Mouse (Mus musculus) heart, embryonic 13.5 days (tissue): ENCODE measurements at regions not wholly inside any gene's neighbourhood (a gene's known extent, or its start where the extent isn't known, plus 50 kb on each side); places are given as distances from the start of the nearest gene placed in this dataset.

Source experiments
- ATAC-seq: fragments of 200-750 bp; cut with Nextera tagmentation; 2 replicates; pipeline ENCODE4 v1.8.0; 2017; ENCODE audit warnings: moderate TSS enrichment; ENCODE audit not compliant: insufficient number of reproducible peaks, low FRiP score, low TSS enrichment; ENCODE audit errors: extremely low read depth
- H3K27ac ChIP-seq: fragments of 300-500 bp; sonication (generic); replicated peaks from 2 replicates; pipeline ENCODE4 v1.5.1; 2015; ENCODE audit warnings: moderate library complexity, mild to moderate bottlenecking, inconsistent platforms
- H3K27me3 ChIP-seq: fragments of 300-500 bp; sonication (generic); replicated peaks from 2 replicates; pipeline ENCODE4 v1.6.1; 2015; ENCODE audit warnings: mild to moderate bottlenecking, inconsistent platforms
- H3K36me3 ChIP-seq: fragments of 300-500 bp; sonication (generic); 2 replicates; pipeline ENCODE4 v1.6.1; 2015; ENCODE audit warnings: mild to moderate bottlenecking, inconsistent platforms
- H3K4me1 ChIP-seq: fragments of 300-500 bp; sonication (generic); 2 replicates; pipeline ENCODE4 v1.6.1; 2015; ENCODE audit warnings: inconsistent platforms
- H3K4me2 ChIP-seq: fragments of 300-500 bp; sonication (generic); 2 replicates; pipeline ENCODE4 v1.6.1; 2015; ENCODE audit warnings: inconsistent platforms, mild to moderate bottlenecking, moderate library complexity
- H3K4me3 ChIP-seq: fragments of 300-500 bp; sonication (generic); 2 replicates; pipeline ENCODE4 v1.5.1; 2015; ENCODE audit warnings: moderate library complexity, mild to moderate bottlenecking, inconsistent platforms
- H3K9ac ChIP-seq: fragments of 300-500 bp; sonication (generic); 2 replicates; pipeline ENCODE4 v1.6.1; 2015; ENCODE audit warnings: inconsistent platforms, mild to moderate bottlenecking, moderate library complexity
- H3K9me3 ChIP-seq: fragments of 300-500 bp; sonication (generic); 2 replicates; pipeline ENCODE4 v1.6.1; 2016; ENCODE audit warnings: inconsistent platforms
- WGBS: fragments of 180-500 bp; shearing (Covaris S2); methylation state at CpG from one replicate; pipeline ENCODE4 v1.1.7; 2015; ENCODE audit warnings: mixed read lengths; 5-methylcytosine and 5-hydroxymethylcytosine counted together

- 69% methylated on average over 5 of the region's 5 CpGs for WGBS
- Histone ChIP-seq H3K36me3 (no peaks in the 10 kb centered on the region), H3K27ac (no peak overlapping the region), H3K4me3 (no peak overlapping the region), H3K27me3 (no peaks in the 10 kb centered on the region), H3K4me1 (no peaks in the 10 kb centered on the region), H3K9me3 (no peaks in the 10 kb centered on the region), H3K4me2 (no peak overlapping the region), H3K9ac (no peak overlapping the region)
- ATAC-seq = no peak
Measured at GRCm38 (mm10) chr12:90876230-90877005, 138.2 kb upstream of the Dio2 start.

- no peak overlapping the region for H3K9ac ChIP-seq
- no peak overlapping the region for H3K4me2 ChIP-seq
- no peak overlapping the region for H3K4me3 ChIP-seq
- no peak overlapping the region for H3K27ac ChIP-seq
- H3K4me1 ChIP-seq = no peaks in the 10 kb centered on the region
- no peaks in the 10 kb centered on the region for H3K9me3 ChIP-seq
- no peak for ATAC-seq
- 83% methylated on average over 3 of the region's 3 CpGs for WGBS
- no peaks in the 10 kb centered on the region for H3K27me3 ChIP-seq
- H3K36me3 ChIP-seq = no peaks in the 10 kb centered on the region
Measured at GRCm38 (mm10) chr12:90874840-90875239, 136.6 kb upstream of the Dio2 start.

GRCm38 (mm10) chr12:90873959-90874358, 135.7 kb upstream of the Dio2 start:
- WGBS = 78% methylated on average over 3 of the region's 3 CpGs
- H3K27ac ChIP-seq = no peak overlapping the region

GRCm38 (mm10) chr12:90866597-90866996, 128.4 kb upstream of the Dio2 start:
- H3K4me3 ChIP-seq = no peak overlapping the region
- H3K27me3 ChIP-seq = no peaks in the 10 kb centered on the region
- 74% methylated on average over 4 of the region's 4 CpGs for WGBS
- ATAC-seq = no peak
- H3K36me3 ChIP-seq = no peaks in the 10 kb centered on the region
- H3K9me3 ChIP-seq = no peaks in the 10 kb centered on the region
- no peak overlapping the region for H3K27ac ChIP-seq
- no peak overlapping the region for H3K4me2 ChIP-seq
- no peaks in the 10 kb centered on the region for H3K4me1 ChIP-seq
- H3K9ac ChIP-seq = no peak overlapping the region

More at GRCm38 (mm10) chr12:90873959-90874358, 135.7 kb upstream of the Dio2 start:
- H3K9me3 ChIP-seq = no peaks in the 10 kb centered on the region
- no peak for ATAC-seq
- H3K4me3 ChIP-seq = no peak overlapping the region
- H3K9ac ChIP-seq = no peak overlapping the region
- no peaks in the 10 kb centered on the region for H3K4me1 ChIP-seq
- H3K4me2 ChIP-seq = no peak overlapping the region
- H3K27me3 ChIP-seq = no peaks in the 10 kb centered on the region
- no peaks in the 10 kb centered on the region for H3K36me3 ChIP-seq

GRCm38 (mm10) chr12:90862632-90863031, 124.4 kb upstream of the Dio2 start:
- Histone ChIP-seq H3K4me2 (no peak overlapping the region), H3K4me3 (no peak overlapping the region), H3K9me3 (no peaks in the 10 kb centered on the region), H3K4me1 (no peaks in the 10 kb centered on the region), H3K27ac (no peak overlapping the region), H3K36me3 (no peaks in the 10 kb centered on the region), H3K27me3 (no peaks in the 10 kb centered on the region), H3K9ac (no peak overlapping the region)
- no peak for ATAC-seq
- 87% methylated on average over 3 of the region's 3 CpGs for WGBS

- WGBS = 25% methylated on average over 3 of the region's 3 CpGs
- no peak overlapping the region for H3K27ac ChIP-seq
- H3K4me3 ChIP-seq = no peak overlapping the region
- H3K9ac ChIP-seq = no peak overlapping the region
- no peaks in the 10 kb centered on the region for H3K36me3 ChIP-seq
- ATAC-seq = no peak
- no peaks in the 10 kb centered on the region for H3K27me3 ChIP-seq
- H3K4me2 ChIP-seq = no peak overlapping the region
- H3K4me1 ChIP-seq = no peaks in the 10 kb centered on the region
- H3K9me3 ChIP-seq = no peaks in the 10 kb centered on the region
Measured at GRCm38 (mm10) chr12:90857746-90858145, 119.5 kb upstream of the Dio2 start.

GRCm38 (mm10) chr12:90810666-90811065, 72.4 kb upstream of the Dio2 start:
- ATAC-seq = no peak
- H3K4me2 ChIP-seq = no peak overlapping the region
- WGBS = 72% methylated on average over 6 of the region's 6 CpGs
- H3K36me3 ChIP-seq = no peaks in the 10 kb centered on the region
- no peaks in the 10 kb centered on the region for H3K9me3 ChIP-seq
- H3K27ac ChIP-seq = no peak overlapping the region
- H3K27me3 ChIP-seq = no peaks in the 10 kb centered on the region
- no peak overlapping the region for H3K4me3 ChIP-seq
- no peak overlapping the region for H3K9ac ChIP-seq
- no peaks in the 10 kb centered on the region for H3K4me1 ChIP-seq

- no peaks in the 10 kb centered on the region for H3K9me3 ChIP-seq
- no peaks in the 10 kb centered on the region for H3K36me3 ChIP-seq
- H3K4me2 ChIP-seq = no peak overlapping the region
- no peak overlapping the region for H3K27ac ChIP-seq
- H3K4me1 ChIP-seq = no peaks in the 10 kb centered on the region
- H3K27me3 ChIP-seq = no peaks in the 10 kb centered on the region
- WGBS = 81% methylated on average over 2 of the region's 2 CpGs
- no peak overlapping the region for H3K4me3 ChIP-seq
- H3K9ac ChIP-seq = no peak overlapping the region
- ATAC-seq = no peak
Measured at GRCm38 (mm10) chr12:90790562-90790961, 52.3 kb upstream of the Dio2 start.
